Mouse (Mus musculus) lung, adult 2 months (tissue): ENCODE results near the gene Ivns1abp. TPM values are rescaled to one million over a fixed set of nuclear protein-coding genes. Genes with fewer than 3 reads are reported as not detected.
"Not testable (repeated sequence)": the region's sequence is repeated elsewhere in the genome, so short reads cannot be mapped to it uniquely, and the experiment has no call there.

Experiments
- DNase-seq: peaks from one replicate; pipeline ENCODE4 v3.0.0; 2022
- H3K4me1 ChIP-seq: fragments of 200-500 bp; 2 replicates; pipeline ENCODE4 v1.6.1; 2011; ENCODE audit warnings: low read length; ENCODE audit not compliant: control insufficient read depth, insufficient read depth
- H3K4me3 ChIP-seq: fragments of 200-500 bp; replicated peaks from 2 replicates; pipeline ENCODE3; 2011; ENCODE audit warnings: low read depth, mild to moderate bottlenecking, control low read depth, low read length; ENCODE audit errors: extremely low read depth
- CTCF ChIP-seq: fragments of 200-500 bp; IDR thresholded peaks from 2 replicates; pipeline ENCODE4 v1.5.1; 2011; ENCODE audit warnings: mild to moderate bottlenecking, low read length, control low read depth; ENCODE audit not compliant: insufficient read depth
- POLR2A ChIP-seq: fragments of 200-500 bp; IDR thresholded peaks from 2 replicates; pipeline ENCODE4 v1.6.1; 2011; ENCODE audit warnings: low read depth, mild to moderate bottlenecking, control low read depth, low read length, borderline replicate concordance; ENCODE audit errors: extremely low read depth
- WGBS: fragments of 180-500 bp; shearing (Covaris S2); methylation state at CpG from one replicate; pipeline ENCODE4 v1.1.7; 2018; 5-methylcytosine and 5-hydroxymethylcytosine counted together
- polyA plus RNA-seq: library from polyadenylated mRNA; depleted of rRNA; stranded (reverse); fragments of >200 nt; gene quantifications from 2 replicates; pipeline ENCODE4 v1.2.3, GENCODE M21; 2012

The Ivns1abp gene
- polyA plus RNA-seq, 1 experiment = 48.9 TPM

GRCm38 (mm10) chr1:151338941-151339340 is 5.3 kb upstream of the Ivns1abp start:
- Histone ChIP-seq H3K4me3 (no peak overlapping the region), H3K4me1 (peaks cover 11% of the 10 kb centered on the region)
- DNase-seq = no peak
- WGBS = 37% methylated on average over 2 of the region's 2 CpGs
- TF ChIP-seq CTCF = no peak
- no peak for TF ChIP-seq POLR2A

DNA sequence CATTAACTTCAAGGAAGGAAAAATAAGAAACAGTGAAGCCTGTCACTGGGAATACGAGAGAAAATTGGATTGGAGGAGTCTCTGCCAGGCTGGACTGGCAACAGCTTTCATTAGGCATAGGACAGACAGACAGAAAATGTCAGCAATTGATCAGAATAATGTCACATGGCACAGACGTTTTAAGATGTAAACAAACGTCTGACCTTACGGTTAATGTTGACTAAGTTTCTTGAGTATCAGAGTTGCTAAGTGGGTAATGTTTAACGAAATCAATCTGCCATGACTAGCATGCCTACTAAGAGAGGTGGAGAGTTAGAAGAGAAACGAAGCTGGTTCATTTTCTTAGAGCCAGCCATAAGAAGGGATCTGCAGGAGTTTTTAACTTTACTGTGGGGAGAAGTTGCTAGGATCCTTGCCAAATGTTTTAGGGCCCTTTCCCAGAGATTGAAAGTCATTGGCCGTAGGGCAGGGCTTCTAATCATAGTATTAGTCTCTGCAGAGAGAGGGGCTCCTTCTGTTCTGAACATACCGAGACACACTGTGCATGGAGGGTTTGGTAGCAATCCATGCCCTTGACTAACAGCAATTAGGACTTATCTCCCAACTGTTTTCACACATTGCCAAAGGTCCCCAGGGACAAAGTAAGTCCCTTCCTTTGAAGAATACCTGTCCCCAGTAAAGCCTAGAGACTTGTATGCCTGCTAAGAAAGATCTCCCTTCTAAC is 2.8 kb upstream of the Ivns1abp start:
- no peak for DNase-seq
- WGBS = 53% methylated on average over 8 of the region's 8 CpGs
- no peak overlapping the region for H3K4me3 ChIP-seq

DNA sequence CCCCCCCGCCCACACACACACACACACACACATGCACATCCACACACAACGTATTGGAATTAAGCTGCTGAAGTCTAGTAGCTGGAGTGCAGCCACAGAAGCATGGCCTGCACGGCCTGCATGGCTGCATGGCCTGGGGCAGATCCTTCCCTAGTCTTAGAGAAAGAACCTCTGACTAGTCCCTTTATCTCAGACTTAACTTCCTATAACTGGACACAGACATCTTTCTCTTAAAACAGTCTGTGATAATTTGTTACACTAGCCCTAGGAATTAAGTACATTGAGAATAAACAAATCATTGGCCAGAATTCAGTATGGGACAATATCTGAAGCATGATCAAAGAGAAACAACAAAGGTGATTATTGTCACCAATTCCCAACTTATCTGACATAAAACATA is 2.0 kb upstream of the Ivns1abp start:
- H3K4me3 ChIP-seq = no peak overlapping the region
- no peak for DNase-seq
- peaks cover 14% of the 10 kb centered on the region for H3K4me1 ChIP-seq
- TF ChIP-seq CTCF (no peak), POLR2A (no peak)
- 69% methylated on average over 3 of the region's 3 CpGs for WGBS

More for the DNA sequence above, 2.8 kb upstream of the Ivns1abp start:
- H3K4me1 ChIP-seq = peaks cover 11% of the 10 kb centered on the region
- TF ChIP-seq POLR2A (no peak), CTCF (no peak)

DNA sequence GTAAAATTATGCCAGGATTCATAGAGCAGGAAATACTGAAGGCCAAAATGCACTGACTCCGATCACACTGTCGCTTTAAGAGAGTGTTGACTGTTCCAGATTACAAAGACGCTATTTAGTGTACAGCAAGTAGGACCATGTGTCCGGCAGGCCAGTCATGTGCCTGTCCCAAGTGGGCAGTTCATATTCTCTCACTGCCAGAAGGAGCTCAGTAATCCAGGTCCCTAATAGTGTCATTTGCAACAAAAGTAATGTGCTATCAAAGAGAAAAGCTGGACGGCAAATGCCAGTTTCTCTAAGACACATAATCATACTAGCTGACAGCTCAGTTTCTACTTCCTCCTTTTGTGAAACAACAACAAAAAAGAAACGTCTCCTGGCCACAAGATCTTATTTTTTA is 1.3 kb upstream of the Ivns1abp start:
- peak overlapping the region; percentile 14 for H3K4me3 ChIP-seq
- DNase-seq = peak; percentile 29
- peaks cover 14% of the 10 kb centered on the region for H3K4me1 ChIP-seq
- WGBS = 7% methylated on average over 6 of the region's 6 CpGs
- no peak for TF ChIP-seq CTCF
- peak; percentile 11; the same call in 1 of the 2 replicates for TF ChIP-seq POLR2A

GRCm38 (mm10) chr1:151343571-151344282 is 550 bp upstream of the Ivns1abp start:
- DNase-seq = no peak
- Histone ChIP-seq H3K4me1 (peaks cover 12% of the 10 kb centered on the region), H3K4me3 (peak overlapping the region; percentile 95)
- 2% methylated on average over 17 of the region's 17 CpGs for WGBS
- TF ChIP-seq CTCF = no peak
- TF ChIP-seq POLR2A = peak; percentile 80; the same call in 1 of the 2 replicates

DNA sequence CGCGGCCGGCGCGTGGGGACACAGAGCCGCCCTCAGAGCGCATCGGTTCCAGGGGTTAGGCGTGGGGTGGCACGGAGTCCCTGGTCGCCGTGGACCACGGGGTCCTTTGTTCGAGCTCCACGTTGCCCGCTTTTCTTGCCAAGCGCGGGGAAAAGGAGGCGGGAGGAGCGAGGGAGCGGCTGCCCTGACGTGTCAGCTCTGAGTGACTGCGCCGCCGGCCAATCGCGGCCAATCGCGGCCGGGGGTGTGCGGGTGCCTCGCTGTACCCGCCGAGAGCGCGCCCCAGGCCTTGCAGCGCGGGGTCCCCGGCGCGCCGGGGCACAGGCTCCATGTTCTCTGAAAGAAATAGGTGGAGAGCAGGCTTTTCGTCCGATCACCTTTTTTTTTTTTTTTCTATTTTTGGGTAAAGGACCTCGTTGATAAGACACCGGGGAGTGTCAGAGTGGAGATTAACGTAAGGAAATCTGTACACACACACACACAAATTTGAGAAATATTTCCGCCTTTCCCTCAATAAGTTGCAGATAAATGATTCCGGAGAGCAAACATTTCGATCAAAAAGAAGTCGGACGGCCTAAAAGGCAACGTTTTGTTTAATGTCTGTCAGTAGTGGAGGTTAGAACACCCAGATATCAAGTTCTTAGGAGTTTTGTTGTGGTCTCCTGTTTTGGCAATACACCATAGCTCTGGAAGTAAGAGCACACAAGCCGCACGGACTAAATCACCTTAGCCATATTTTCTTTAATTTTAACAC is 1.0 kb downstream of the Ivns1abp start:
- H3K4me1 ChIP-seq = peaks cover 5% of the 10 kb centered on the region
- DNase-seq = peak; percentile 99
- TF ChIP-seq CTCF (no peak), POLR2A (peak; percentile 56; the same call in 1 of the 2 replicates)

GRCm38 (mm10) chr1:151345863-151346195 is 1.6 kb downstream of the Ivns1abp start:
- DNase-seq = no peak
- Histone ChIP-seq H3K4me1 (peaks cover 5% of the 10 kb centered on the region), H3K4me3 (peak overlapping the region; percentile 98)
- TF ChIP-seq POLR2A = no peak
- TF ChIP-seq CTCF = no peak

More for the DNA sequence above, 1.0 kb downstream of the Ivns1abp start:
- under 1% methylated on average over 55 of the region's 55 CpGs for WGBS
- H3K4me3 ChIP-seq = peak overlapping the region; percentile 98

GRCm38 (mm10) chr1:151346681-151347127 is 2.4 kb downstream of the Ivns1abp start:
- DNase-seq = no peak
- no peak for TF ChIP-seq POLR2A
- no peak for TF ChIP-seq CTCF
- 23% methylated on average over 6 of the region's 6 CpGs for WGBS
- Histone ChIP-seq H3K4me1 (peaks cover 5% of the 10 kb centered on the region), H3K4me3 (no peak overlapping the region)

- DNase-seq, H3K4me1 ChIP-seq, H3K4me3 ChIP-seq: not testable (repeated sequence)
- 54% methylated on average over 4 of the region's 4 CpGs for WGBS
Observed at GRCm38 (mm10) chr1:151348293-151348692, 4.0 kb downstream of the Ivns1abp start.
